Mouse (Mus musculus) CH12.LX (cell line): ENCODE measurements around the gene Letm1. TPM values are rescaled to one million over a fixed set of nuclear protein-coding genes. Genes with fewer than 3 reads are reported as not detected.
A peak's percentile ranks its signal among the peaks of the same experiment; 100 is the strongest.

Experiments used
- DNase-seq: peaks from one replicate; pipeline ENCODE4 v3.0.0-alpha.2; 2013; ENCODE audit errors: extremely low read depth
- H3K27ac ChIP-seq: 2 replicates; pipeline ENCODE4 v1.5.1; 2012; ENCODE audit warnings: low read depth, mild to moderate bottlenecking, control low read depth, moderate library complexity; ENCODE audit not compliant: insufficient read depth
- H3K27me3 ChIP-seq: replicated peaks from 2 replicates; pipeline ENCODE3; 2012; ENCODE audit warnings: inconsistent platforms
- H3K36me3 ChIP-seq, 2 experiments: replicated peaks in 1 of 2; 2 replicates each; pipeline versions ENCODE3 to v1.6.1; 2012; ENCODE audit warnings: inconsistent platforms in 1 of 2, low read length in 1 of 2, mild to moderate bottlenecking in 1 of 2, mixed read lengths in 1 of 2, moderate library complexity in 1 of 2; ENCODE audit not compliant: control insufficient read depth in 1 of 2, insufficient read depth in 1 of 2
- H3K4me1 ChIP-seq, 2 experiments: 2 replicates each; pipeline ENCODE4 v1.6.1; 2012; ENCODE audit warnings: inconsistent platforms in 1 of 2, moderate library complexity in 1 of 2; ENCODE audit not compliant: insufficient read depth in 2 of 2, control insufficient read depth in 1 of 2
- H3K4me2 ChIP-seq: 2 replicates; pipeline ENCODE4 v1.6.1; 2012; ENCODE audit warnings: low read depth, mild to moderate bottlenecking, control low read depth; ENCODE audit not compliant: poor library complexity, insufficient read depth, severe bottlenecking
- H3K4me3 ChIP-seq, 3 experiments: fragments of 150-350 bp in 1 of 3; sonication (generic) in 1 of 3; replicated peaks in 1 of 3; 2 replicates each; pipeline versions ENCODE3 to v1.5.1; 2011 to 2012; ENCODE audit warnings: low read depth in 2 of 3, low read length in 2 of 3, mild to moderate bottlenecking in 2 of 3, moderate library complexity in 2 of 3, control low read depth in 1 of 3, improper control_type of control experiment in 1 of 3, inconsistent platforms in 1 of 3, mixed read lengths in 1 of 3; ENCODE audit not compliant: poor library complexity in 1 of 3
- H3K79me2 ChIP-seq: replicated peaks from 2 replicates; pipeline ENCODE4 v1.6.1; 2012; ENCODE audit warnings: mild to moderate bottlenecking, moderate library complexity; ENCODE audit not compliant: control insufficient read depth, poor library complexity, insufficient read depth, severe bottlenecking; ENCODE audit errors: extremely low read depth
- H3K9ac ChIP-seq: 2 replicates; pipeline ENCODE4 v1.6.1; 2012; ENCODE audit warnings: low read depth, mild to moderate bottlenecking, control low read depth, moderate library complexity; ENCODE audit not compliant: insufficient read depth
- H3K9me3 ChIP-seq: replicated peaks from 2 replicates; pipeline ENCODE3; 2012; ENCODE audit warnings: low read length, inconsistent platforms, mixed read lengths
- BHLHE40 ChIP-seq: IDR thresholded peaks from 2 replicates; pipeline ENCODE4 v1.6.1; 2011; ENCODE audit warnings: mild to moderate bottlenecking, low read depth, low read length, improper control_type of control experiment
- CHD1 ChIP-seq: IDR thresholded peaks from 2 replicates; pipeline ENCODE4 v1.6.1; 2012; ENCODE audit warnings: low read depth, low read length, improper control_type of control experiment, inconsistent platforms
- CTCF ChIP-seq, 2 experiments: IDR thresholded peaks in 1 of 2; conservative IDR thresholded peaks in 1 of 2; 2 replicates each; pipeline ENCODE4 v1.5.1; 2011 to 2012; ENCODE audit warnings: low read depth in 2 of 2, low read length in 2 of 2, improper control_type of control experiment in 1 of 2, inconsistent platforms in 1 of 2, mild to moderate bottlenecking in 1 of 2, moderate library complexity in 1 of 2
- ELF1 ChIP-seq: IDR thresholded peaks from 2 replicates; pipeline ENCODE4 v1.6.1; 2014; ENCODE audit warnings: low read depth, mild to moderate bottlenecking, inconsistent platforms, low read length, improper control_type of control experiment
- ETS1 ChIP-seq: conservative IDR thresholded peaks from 2 replicates; pipeline ENCODE4 v1.6.1; 2012; ENCODE audit warnings: low read depth, mild to moderate bottlenecking, inconsistent platforms, low read length, improper control_type of control experiment, moderate library complexity
- GABPA ChIP-seq: IDR thresholded peaks from 2 replicates; pipeline ENCODE4 v1.6.1; 2012; ENCODE audit warnings: low read depth, low read length, improper control_type of control experiment, inconsistent platforms; ENCODE audit not compliant: insufficient replicate concordance
- IRF4 ChIP-seq: IDR thresholded peaks from 2 replicates; pipeline ENCODE4 v1.6.1; 2014; ENCODE audit warnings: low read depth, mild to moderate bottlenecking, inconsistent platforms, low read length, improper control_type of control experiment
- JUN ChIP-seq: IDR thresholded peaks from 2 replicates; pipeline ENCODE4 v1.6.1; 2011; ENCODE audit warnings: low read depth, mild to moderate bottlenecking, low read length, improper control_type of control experiment, moderate library complexity; ENCODE audit not compliant: insufficient read depth
- JUND ChIP-seq: conservative IDR thresholded peaks from 2 replicates; pipeline ENCODE4 v1.6.1; 2011; ENCODE audit warnings: low read depth, low read length, improper control_type of control experiment
- MAFK ChIP-seq: IDR thresholded peaks from 2 replicates; pipeline ENCODE4 v1.6.1; 2011; ENCODE audit warnings: low read length, improper control_type of control experiment; ENCODE audit not compliant: insufficient replicate concordance
- MEF2A ChIP-seq: IDR thresholded peaks from 2 replicates; pipeline ENCODE4 v1.6.1; 2014; ENCODE audit warnings: low read depth, mild to moderate bottlenecking, inconsistent platforms, low read length, improper control_type of control experiment, borderline replicate concordance
- MXI1 ChIP-seq: IDR thresholded peaks from 2 replicates; pipeline ENCODE4 v1.6.1; 2011; ENCODE audit warnings: mild to moderate bottlenecking, low read depth, low read length, improper control_type of control experiment
- NRF1 ChIP-seq: IDR thresholded peaks from 2 replicates; pipeline ENCODE4 v1.6.1; 2014; ENCODE audit warnings: low read depth, mild to moderate bottlenecking, inconsistent platforms, low read length, improper control_type of control experiment, moderate library complexity
- POLR2A ChIP-seq: IDR thresholded peaks from 2 replicates; pipeline ENCODE4 v1.6.1; 2011; ENCODE audit warnings: low read depth, mild to moderate bottlenecking, improper control_type of control experiment, low read length
- RAD21 ChIP-seq: IDR thresholded peaks from 2 replicates; pipeline ENCODE4 v1.6.1; 2011; ENCODE audit warnings: low read depth, mild to moderate bottlenecking, low read length, improper control_type of control experiment, moderate library complexity
- RCOR1 ChIP-seq: conservative IDR thresholded peaks from 2 replicates; pipeline ENCODE4 v1.6.1; 2012; ENCODE audit warnings: low read depth, mild to moderate bottlenecking, inconsistent platforms, low read length, improper control_type of control experiment
- TBP ChIP-seq: conservative IDR thresholded peaks from 2 replicates; pipeline ENCODE4 v1.6.1; 2011; ENCODE audit warnings: low read depth, low read length, improper control_type of control experiment
- TCF12 ChIP-seq: IDR thresholded peaks from 2 replicates; pipeline ENCODE4 v1.6.1; 2014; ENCODE audit warnings: low read depth, mild to moderate bottlenecking, inconsistent platforms, low read length, improper control_type of control experiment
- UBTF ChIP-seq: IDR thresholded peaks from 2 replicates; pipeline ENCODE4 v1.6.1; 2012; ENCODE audit warnings: low read depth, mild to moderate bottlenecking, inconsistent platforms, low read length, improper control_type of control experiment, moderate library complexity
- USF1 ChIP-seq: IDR thresholded peaks from 2 replicates; pipeline ENCODE4 v1.6.1; 2014; ENCODE audit warnings: low read depth, mild to moderate bottlenecking, inconsistent platforms, low read length, improper control_type of control experiment
- ZC3H11A ChIP-seq: IDR thresholded peaks from 2 replicates; pipeline ENCODE4 v1.6.1; 2012; ENCODE audit warnings: low read depth, mild to moderate bottlenecking, inconsistent platforms, low read length, improper control_type of control experiment
- ZMIZ1 ChIP-seq: IDR thresholded peaks from 2 replicates; pipeline ENCODE4 v1.6.1; 2012; ENCODE audit warnings: low read depth, mild to moderate bottlenecking, inconsistent platforms, low read length, improper control_type of control experiment
- dilution Hi-C: fragments of 300-500 bp; cut with MboI; formaldehyde crosslinking; loops from 2 replicates; pipeline ENCODE4 v1.14.3; 2020; ENCODE audit warnings: low sequenced_read_pairs; ENCODE audit not compliant: extremely low pct_unique_long_range_greater_than_20kb, extremely low pct_ligation_motif_present
- in situ Hi-C: fragments of 300-500 bp; cut with MboI; formaldehyde crosslinking; loops from 3 replicates; pipeline ENCODE4 v1.14.3; 2019; ENCODE audit warnings: low sequenced_read_pairs, low pct_ligation_motif_present, low pct_unique_long_range_greater_than_20kb, mixed read lengths
- polyA plus RNA-seq: library from polyadenylated mRNA; unstranded; fragments of >175 nt; gene quantifications from 2 replicates; pipeline ENCODE4 v1.2.1, GENCODE M21; 2012; ENCODE audit warnings: low read depth; ENCODE audit not compliant: insufficient read length
- total RNA-seq, 2 experiments: library from RNA; depleted of rRNA; stranded (reverse); fragments of 300-350 nt in 1 of 2; fragments of >200 nt in 1 of 2; gene quantifications; 2 replicates each; pipeline ENCODE4 v1.2.3; 2012 to 2014

Letm1 gene
- total and polyA plus RNA-seq, 3 experiments = 21.8 to 43.4 (median 27.6) TPM

- peak overlapping the region; percentile 88 for H3K9ac ChIP-seq
Observed at GRCm38 (mm10) chr5:33821901-33822427, 39.3 kb upstream of the Letm1 start.

GRCm38 (mm10) chr5:33820733-33821621, 38.4 kb upstream of the Letm1 start:
- Histone ChIP-seq H3K9ac (peak overlapping the region; percentile 88), H3K4me1 (peaks cover 3 to 45% of the 10 kb centered on the region in 2 experiments)
- in situ Hi-C loops = no loop called here
- dilution Hi-C loops = no loop called here
- peak; percentile 84 for TF ChIP-seq UBTF
- TF ChIP-seq TBP = no peak
- TF ChIP-seq ETS1 = no peak
- TF ChIP-seq TCF12 = no peak
- TF ChIP-seq GABPA = no peak
- no peak for TF ChIP-seq JUND
- no peak for TF ChIP-seq MEF2A
- no peak for TF ChIP-seq RCOR1
- peak; percentile 56 for TF ChIP-seq MXI1
- TF ChIP-seq USF1 = no peak
- no peak for TF ChIP-seq ZC3H11A
- no peak for TF ChIP-seq ZMIZ1
- TF ChIP-seq ELF1 = no peak
- no peak for TF ChIP-seq NRF1
- TF ChIP-seq BHLHE40 = no peak
- TF ChIP-seq, all 38 proteins: peak for 2
- H3K4me3 ChIP-seq = peak overlapping the region; percentile 83 to 100 (median 96)
- peaks cover 0 to 15% of the 10 kb centered on the region in 2 experiments for H3K36me3 ChIP-seq
- no peaks in the 10 kb centered on the region for H3K9me3 ChIP-seq
- H3K27me3 ChIP-seq = no peaks in the 10 kb centered on the region
- H3K79me2 ChIP-seq = peaks cover 45% of the 10 kb centered on the region
- peak overlapping the region; percentile 77 for H3K27ac ChIP-seq
- DNase-seq = no peak
- peak overlapping the region; percentile 57; the same call in 1 of the 2 replicates for H3K4me2 ChIP-seq

More at GRCm38 (mm10) chr5:33821901-33822427, 39.3 kb upstream of the Letm1 start:
- H3K27me3 ChIP-seq = no peaks in the 10 kb centered on the region
- DNase-seq = no peak
- no peak overlapping the region for H3K27ac ChIP-seq
- H3K79me2 ChIP-seq = peaks cover 55% of the 10 kb centered on the region
- H3K4me2 ChIP-seq = peak overlapping the region; percentile 98
- dilution Hi-C loops = no loop called here
- peaks cover 3 to 50% of the 10 kb centered on the region in 2 experiments for H3K4me1 ChIP-seq
- no peaks in the 10 kb centered on the region for H3K9me3 ChIP-seq
- H3K4me3 ChIP-seq = peak overlapping the region; percentile 54 to 96 (median 83)
- TF ChIP-seq TCF12 (no peak), UBTF (no peak), GABPA (no peak), MAFK (no peak), JUN (no peak), RAD21 (no peak), POLR2A (no peak), ZC3H11A (no peak), CHD1 (no peak), IRF4 (no peak), CTCF (conservative IDR thresholded peaks at IDR 0.05 in 1 of 2, IDR thresholded peaks at IDR 0.05 in 1 of 2; ENCODE audit: low read depth in 2 of 2, low read length in 2 of 2) (no peak), MEF2A (no peak)
- peaks cover 0 to 16% of the 10 kb centered on the region in 2 experiments for H3K36me3 ChIP-seq
- in situ Hi-C loops = no loop called here
